Comparison of ENCODE assay signal across 23 mouse cellular contexts in genomic region chr2:75061009-75061408, GRCm38 (mm10).
A peak's percentile ranks its signal among the peaks of the same experiment; 100 is the strongest.
DNase-seq lines count a peak whose midpoint lies in the region; ATAC-seq lines count a peak whose summit lies in the region.
"Had no signal": no experiment of that assay in that cellular context is flagged by ENCODE, and none has a peak within 500 bp of the region (broad histone marks: within the 10 kb centered on the region; RNA-seq: fewer than 3 reads in every experiment).

No protein-coding gene starts in this region.

- no peak overlapping the region for H3K4me3 ChIP-seq in hindbrain, embryonic 13.5 days
- H3K4me3 ChIP-seq in hindbrain, embryonic 10.5 days, result no peak overlapping the region
- H3K4me3 ChIP-seq in hindbrain, embryonic 16.5 days (ENCODE audit: low read length), result no peak overlapping the region
- H3K4me3 ChIP-seq: embryonic facial prominence, embryonic 15.5 days; gastrocnemius, adult 2 months; heart, embryonic 10.5 days; intestine, embryonic 15.5 days; layer of hippocampus, adult 2 months had no signal

- H3K27me3 ChIP-seq in hindbrain, embryonic 13.5 days, result peaks cover 4% of the 10 kb centered on the region; the same call in 1 of the 2 replicates
- H3K27me3 ChIP-seq in hindbrain, embryonic 10.5 days (ENCODE audit: insufficient read depth, poor library complexity, severe bottlenecking), result peaks cover 46% of the 10 kb centered on the region
- no peaks in the 10 kb centered on the region; the same call in 1 of the 2 replicates for H3K27me3 ChIP-seq in hindbrain, embryonic 16.5 days (replicated peaks; ENCODE audit: control insufficient read depth, insufficient read depth, low read length)
- H3K27me3 ChIP-seq: Patski had no signal

- ATAC-seq in hindbrain, embryonic 13.5 days (ENCODE audit: low FRiP score), result peak; percentile 55; the same call in 1 of the 2 replicates
- ATAC-seq in hindbrain, embryonic 16.5 days, result peak; percentile 50; the same call in 1 of the 2 replicates
- ATAC-seq: intestine, embryonic 15.5 days had no signal

- no peaks in the 10 kb centered on the region for H3K36me3 ChIP-seq in hindbrain, embryonic 13.5 days
- no peaks in the 10 kb centered on the region for H3K36me3 ChIP-seq in hindbrain, embryonic 10.5 days
- no peaks in the 10 kb centered on the region for H3K36me3 ChIP-seq in hindbrain, embryonic 16.5 days (ENCODE audit: control insufficient read depth, insufficient read depth, low read length)
- H3K36me3 ChIP-seq: embryonic facial prominence, embryonic 15.5 days; G1E; heart, embryonic 10.5 days; intestine, embryonic 15.5 days had no signal

- peaks cover 39% of the 10 kb centered on the region for H3K4me1 ChIP-seq in hindbrain, embryonic 13.5 days (replicated peaks)
- peaks cover 19% of the 10 kb centered on the region for H3K4me1 ChIP-seq in hindbrain, embryonic 10.5 days (replicated peaks)
- H3K4me1 ChIP-seq in hindbrain, embryonic 16.5 days (ENCODE audit: control insufficient read depth, insufficient read depth, low read depth, low read length), result peaks cover 7% of the 10 kb centered on the region

- H3K9ac ChIP-seq in hindbrain, embryonic 13.5 days, result no peak overlapping the region
- no peak overlapping the region for H3K9ac ChIP-seq in hindbrain, embryonic 16.5 days (ENCODE audit: low read depth, low read length)
- H3K9ac ChIP-seq: embryonic facial prominence, embryonic 15.5 days; intestine, embryonic 15.5 days had no signal

- 38% methylated on average over 7 of the region's 7 CpGs for WGBS in hindbrain, embryonic 13.5 days
- 55% methylated on average over 7 of the region's 7 CpGs for WGBS in hindbrain, embryonic 10.5 days
- WGBS in hindbrain, embryonic 16.5 days, result 27% methylated on average over 7 of the region's 7 CpGs

- peak overlapping the region; percentile 71 for H3K27ac ChIP-seq in hindbrain, embryonic 13.5 days
- H3K27ac ChIP-seq in hindbrain, embryonic 10.5 days, result no peak overlapping the region
- H3K27ac ChIP-seq in hindbrain, embryonic 16.5 days (ENCODE audit: low read depth, low read length), result peak overlapping the region; percentile 58
- H3K27ac ChIP-seq: embryonic facial prominence, embryonic 15.5 days; gastrocnemius, adult 2 months; heart, embryonic 10.5 days; intestine, embryonic 15.5 days; layer of hippocampus, adult 2 months had no signal

- DNase-seq in hindbrain, embryonic 10.5 days (ENCODE audit: low spot score), result no peak
- peak; percentile 23 for DNase-seq in retina, postnatal 1 day
- DNase-seq in retina, embryonic 14.5 days (ENCODE audit: low spot score), result no peak
- no peak for DNase-seq in cerebellum, adult 9-11 months
- DNase-seq in gastrocnemius, postnatal 25 days, result no peak
- DNase-seq: B cell, adult 2 months; gastrocnemius, adult 2 months; heart, postnatal 4 days; kidney, adult 9 months; kidney, postnatal 25 days; layer of hippocampus, postnatal 36 days; lung, postnatal 4 days; right cerebral cortex, postnatal 4 days; thymus, adult 18-20 months; thymus, postnatal 36 days had no signal

- no peak overlapping the region; the same call in 1 of the 2 replicates for H3K4me2 ChIP-seq in hindbrain, embryonic 13.5 days
- peak overlapping the region; percentile 14 for H3K4me2 ChIP-seq in hindbrain, embryonic 16.5 days (ENCODE audit: low read length)
- H3K4me2 ChIP-seq: embryonic facial prominence, embryonic 15.5 days; intestine, embryonic 15.5 days had no signal

- H3K9me3 ChIP-seq in hindbrain, embryonic 13.5 days, result no peaks in the 10 kb centered on the region
- no peaks in the 10 kb centered on the region for H3K9me3 ChIP-seq in hindbrain, embryonic 10.5 days
- no peaks in the 10 kb centered on the region for H3K9me3 ChIP-seq in hindbrain, embryonic 16.5 days (ENCODE audit: control insufficient read depth, low read length)
- H3K9me3 ChIP-seq: embryonic facial prominence, embryonic 15.5 days; G1E; heart, embryonic 10.5 days; intestine, embryonic 15.5 days had no signal
